Mouse (Mus musculus): Measurements from ENCODE around the gene Nckap5. TPM values are rescaled to one million over a fixed set of nuclear protein-coding genes. Genes with fewer than 3 reads are reported as not detected.

Nckap5 gene
- polyA plus RNA-seq, 1 experiment from 2014 or later = 22.1 TPM

DNA sequence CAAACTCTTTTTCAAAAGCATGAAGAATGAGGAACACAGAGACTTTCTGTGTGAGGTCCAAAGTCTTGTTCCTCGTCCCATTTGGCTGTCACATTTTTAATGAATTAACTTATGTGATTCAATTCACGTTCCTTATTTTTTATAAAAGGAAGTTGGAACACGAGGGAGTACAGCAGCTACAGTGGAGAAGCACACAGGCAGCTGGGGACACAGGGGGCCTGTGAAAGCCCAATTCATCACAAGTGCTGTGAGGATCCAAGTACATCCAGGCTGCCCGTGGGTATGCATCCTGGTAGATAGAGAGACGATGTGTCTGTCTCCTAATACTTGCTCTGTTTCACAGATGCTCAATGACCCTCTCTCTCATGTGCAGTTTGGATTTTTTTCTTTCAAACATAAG lies 576.2 kb downstream of the Nckap5 start:
- ATAC-seq = no peak
- Histone ChIP-seq H3K27me3 (no peaks in the 10 kb centered on the region), H3K27ac (no peak overlapping the region), H3K4me1 (no peaks in the 10 kb centered on the region), H3K4me3 (no peak overlapping the region), H3K36me3 (ENCODE audit: poor library complexity, severe bottlenecking) (0 out of 2 replicates have a peak, but pooled peaks cover 3% of the 10 kb centered on the region), H3K9me3 (replicated peaks) (no peaks in the 10 kb centered on the region), H3K4me2 (no peak overlapping the region), H3K9ac (no peak overlapping the region)
- whole genome bisulfite sequencing = 82% methylated on average over 5 of the region's 5 CpGs

DNA sequence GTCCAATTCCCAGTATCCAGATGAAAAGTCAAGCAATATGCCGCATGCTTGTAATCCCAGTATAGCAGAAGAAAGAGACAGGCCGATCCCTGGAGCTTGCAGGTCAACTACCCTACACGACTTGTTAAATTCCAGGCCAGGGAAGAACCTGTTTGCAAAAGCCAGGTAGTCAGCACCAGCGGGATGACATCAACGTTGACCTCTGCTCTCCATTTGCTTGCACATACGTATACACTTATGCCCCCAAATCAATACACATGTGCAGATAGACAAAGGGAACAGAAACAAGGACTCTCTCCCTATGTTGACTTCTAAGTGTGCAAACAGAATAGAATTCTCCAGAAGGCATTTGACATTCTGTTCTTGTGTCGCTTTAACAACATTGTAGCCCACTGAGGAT lies 576.7 kb downstream of the Nckap5 start:
- no peak overlapping the region for H3K27ac ChIP-seq
- no peak overlapping the region for H3K9ac ChIP-seq
- H3K36me3 ChIP-seq (ENCODE audit: poor library complexity, severe bottlenecking) = 0 out of 2 replicates have a peak, but pooled peaks cover 3% of the 10 kb centered on the region
- no peaks in the 10 kb centered on the region for H3K27me3 ChIP-seq
- H3K4me3 ChIP-seq = no peak overlapping the region
- no peak overlapping the region for H3K4me2 ChIP-seq
- no peaks in the 10 kb centered on the region for H3K9me3 ChIP-seq (replicated peaks)
- H3K4me1 ChIP-seq = no peaks in the 10 kb centered on the region
- no peak for ATAC-seq
- 96% methylated on average over 7 of the region's 7 CpGs for WGBS

DNA sequence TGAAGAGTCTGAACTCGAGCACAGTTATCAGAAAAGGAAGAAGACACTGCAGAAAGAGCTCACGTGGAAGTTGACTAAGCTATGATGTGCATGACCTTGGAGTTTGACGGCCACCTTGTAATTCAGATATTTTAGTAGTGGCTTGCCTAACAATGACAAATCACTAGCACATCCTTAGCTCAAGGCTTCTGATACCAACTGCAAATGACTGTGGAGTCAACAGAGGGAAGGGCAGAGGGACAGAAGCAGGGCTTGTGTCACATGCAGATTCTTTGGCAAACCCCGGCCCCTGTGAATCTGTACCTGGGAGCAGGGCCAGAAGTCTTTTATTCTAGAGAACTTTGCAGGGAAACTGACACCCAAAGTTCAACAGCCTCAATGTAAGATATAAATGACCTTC lies 597.4 kb downstream of the Nckap5 start:
- no peaks in the 10 kb centered on the region for H3K27me3 ChIP-seq
- no peak overlapping the region for H3K27ac ChIP-seq
- ATAC-seq = no peak
- 76% methylated on average over 4 of the region's 4 CpGs for WGBS
- no peaks in the 10 kb centered on the region for H3K9me3 ChIP-seq (replicated peaks)
- no peak overlapping the region for H3K9ac ChIP-seq
- no peaks in the 10 kb centered on the region for H3K36me3 ChIP-seq (ENCODE audit: poor library complexity, severe bottlenecking)
- H3K4me1 ChIP-seq = no peaks in the 10 kb centered on the region
- H3K4me2 ChIP-seq = no peak overlapping the region
- H3K4me3 ChIP-seq = no peak overlapping the region

DNA sequence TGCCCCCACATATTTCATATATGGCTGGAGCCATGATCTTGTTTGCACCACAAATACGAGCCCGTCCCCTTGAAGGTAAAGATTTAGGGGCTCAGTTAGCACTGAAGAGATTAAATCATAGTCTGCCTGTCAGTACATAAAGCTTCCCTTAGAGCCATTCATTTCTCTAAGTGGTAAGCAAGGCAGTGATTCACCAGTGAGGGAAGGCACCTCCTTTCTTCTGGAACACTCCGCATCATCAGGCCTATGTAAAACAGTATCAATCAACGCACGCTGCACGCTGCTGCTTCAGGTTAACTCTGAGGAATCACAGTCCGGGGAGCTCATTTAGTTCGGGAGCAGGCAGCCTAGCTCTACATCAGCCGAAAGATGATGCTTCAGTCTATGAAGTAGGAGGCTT lies 599.4 kb downstream of the Nckap5 start:
- no peaks in the 10 kb centered on the region for H3K4me1 ChIP-seq
- no peak overlapping the region for H3K4me3 ChIP-seq
- 80% methylated on average over 9 of the region's 9 CpGs for WGBS
- no peak overlapping the region for H3K27ac ChIP-seq
- ATAC-seq = no peak
- H3K27me3 ChIP-seq = no peaks in the 10 kb centered on the region
- H3K4me2 ChIP-seq = no peak overlapping the region
- no peak overlapping the region for H3K9ac ChIP-seq
- H3K36me3 ChIP-seq (ENCODE audit: poor library complexity, severe bottlenecking) = no peaks in the 10 kb centered on the region
- H3K9me3 ChIP-seq (replicated peaks) = no peaks in the 10 kb centered on the region

DNA sequence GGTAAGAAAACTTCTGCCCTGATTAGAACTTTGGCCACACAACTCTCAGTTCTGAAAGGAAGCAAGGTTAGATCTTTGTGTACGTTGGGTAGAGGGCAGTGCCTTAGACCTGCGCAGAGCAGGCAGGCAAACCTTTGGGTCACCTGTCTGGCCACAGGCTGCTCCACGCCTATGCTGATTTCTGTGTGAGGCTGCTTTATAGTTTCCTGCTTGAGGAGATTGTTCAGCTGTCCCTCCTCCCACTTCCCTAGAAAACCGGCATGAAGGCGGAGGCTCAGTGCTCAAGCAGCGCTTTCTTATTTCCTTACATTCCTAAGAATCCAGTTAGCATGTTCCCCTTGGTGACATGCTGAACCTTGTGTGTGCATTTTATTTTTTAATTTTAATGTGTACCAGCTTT lies 620.4 kb downstream of the Nckap5 start:
- no peak for ATAC-seq
- Histone ChIP-seq H3K4me1 (peaks cover 9% of the 10 kb centered on the region; the same call in 1 of the 2 replicates), H3K36me3 (ENCODE audit: poor library complexity, severe bottlenecking) (peaks cover 11% of the 10 kb centered on the region; the same call in 1 of the 2 replicates), H3K27me3 (no peaks in the 10 kb centered on the region), H3K27ac (no peak overlapping the region), H3K4me3 (no peak overlapping the region), H3K9me3 (replicated peaks) (no peaks in the 10 kb centered on the region), H3K4me2 (no peak overlapping the region), H3K9ac (no peak overlapping the region)
- WGBS = 84% methylated on average over 6 of the region's 6 CpGs

DNA sequence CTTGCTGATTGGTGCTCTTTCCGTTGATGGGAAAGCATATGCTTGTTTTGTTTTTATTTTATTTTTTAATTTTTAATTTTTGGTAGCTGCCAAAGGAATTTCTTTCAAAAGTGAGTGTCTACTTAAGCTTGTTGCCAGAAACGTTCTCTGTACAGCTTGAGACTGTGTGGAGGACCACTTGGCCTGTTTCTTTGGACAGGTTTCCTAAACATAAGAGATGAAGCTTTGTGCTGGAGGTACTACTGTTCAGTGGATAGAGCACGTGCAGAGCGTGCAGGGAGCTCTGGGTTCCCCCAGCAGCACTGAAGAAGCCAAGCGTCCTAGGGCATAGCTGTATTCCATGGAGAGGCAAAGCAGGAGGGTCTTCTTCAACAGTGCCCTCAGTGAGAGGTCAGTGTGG lies 620.9 kb downstream of the Nckap5 start:
- Histone ChIP-seq H3K36me3 (ENCODE audit: poor library complexity, severe bottlenecking) (peaks cover 6% of the 10 kb centered on the region; the same call in 1 of the 2 replicates), H3K9ac (no peak overlapping the region), H3K4me3 (no peak overlapping the region), H3K27ac (no peak overlapping the region), H3K27me3 (no peaks in the 10 kb centered on the region), H3K4me2 (no peak overlapping the region), H3K9me3 (replicated peaks) (no peaks in the 10 kb centered on the region), H3K4me1 (peaks cover 9% of the 10 kb centered on the region; the same call in 1 of the 2 replicates)
- no peak for ATAC-seq
- WGBS = 89% methylated on average over 5 of the region's 5 CpGs

DNA sequence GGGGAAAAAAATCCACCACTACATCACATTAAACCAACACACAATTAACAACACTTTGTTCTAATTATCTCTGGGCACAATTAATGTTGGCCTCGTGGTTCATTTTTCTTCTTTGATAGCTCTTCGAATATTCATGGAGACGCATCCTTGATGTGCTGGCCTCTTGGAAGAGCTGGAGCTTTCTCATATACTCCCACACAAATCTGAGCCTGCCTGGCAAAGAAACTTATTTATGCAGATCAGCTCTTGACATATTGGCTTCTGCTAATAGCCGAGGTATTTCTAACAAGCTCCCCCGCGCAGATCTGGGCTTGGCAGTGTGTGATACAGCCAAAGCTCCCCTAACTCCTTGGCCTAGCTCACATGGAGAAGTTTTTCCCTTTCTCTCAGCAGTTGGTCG lies 621.5 kb downstream of the Nckap5 start:
- WGBS = 55% methylated on average over 7 of the region's 7 CpGs
- Histone ChIP-seq H3K9ac (no peak overlapping the region), H3K4me2 (no peak overlapping the region), H3K27ac (no peak overlapping the region), H3K36me3 (ENCODE audit: poor library complexity, severe bottlenecking) (peaks cover 1% of the 10 kb centered on the region; the same call in 1 of the 2 replicates), H3K4me3 (no peak overlapping the region), H3K4me1 (peaks cover 9% of the 10 kb centered on the region; the same call in 1 of the 2 replicates), H3K27me3 (no peaks in the 10 kb centered on the region), H3K9me3 (replicated peaks) (no peaks in the 10 kb centered on the region)
- ATAC-seq = peak; percentile 48; the same call in 1 of the 2 replicates

DNA sequence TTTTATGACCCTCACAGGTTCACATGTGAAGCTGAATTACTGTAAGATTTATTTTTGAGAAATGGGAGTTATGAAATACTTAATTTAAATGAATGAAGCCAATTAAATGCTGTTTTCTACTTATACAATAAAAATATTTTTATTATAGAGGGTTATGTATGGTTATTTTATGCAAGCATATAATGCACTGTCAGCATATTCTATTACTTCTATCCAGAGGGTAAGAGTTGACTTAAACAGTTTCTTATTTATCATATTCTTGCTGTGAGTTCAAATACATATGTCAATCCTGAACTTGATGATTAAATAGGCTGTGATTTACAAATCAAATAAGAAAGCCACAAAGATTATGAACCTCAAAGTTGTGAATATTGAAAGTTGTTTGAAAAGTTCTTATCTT lies 633.7 kb downstream of the Nckap5 start:
- no peaks in the 10 kb centered on the region for H3K9me3 ChIP-seq (replicated peaks)
- H3K27me3 ChIP-seq = no peaks in the 10 kb centered on the region
- no peak overlapping the region for H3K4me2 ChIP-seq
- H3K27ac ChIP-seq = no peak overlapping the region
- no peak for ATAC-seq
- H3K9ac ChIP-seq = no peak overlapping the region
- no peak overlapping the region for H3K4me3 ChIP-seq
- no peaks in the 10 kb centered on the region for H3K36me3 ChIP-seq (ENCODE audit: poor library complexity, severe bottlenecking)
- no peaks in the 10 kb centered on the region for H3K4me1 ChIP-seq

DNA sequence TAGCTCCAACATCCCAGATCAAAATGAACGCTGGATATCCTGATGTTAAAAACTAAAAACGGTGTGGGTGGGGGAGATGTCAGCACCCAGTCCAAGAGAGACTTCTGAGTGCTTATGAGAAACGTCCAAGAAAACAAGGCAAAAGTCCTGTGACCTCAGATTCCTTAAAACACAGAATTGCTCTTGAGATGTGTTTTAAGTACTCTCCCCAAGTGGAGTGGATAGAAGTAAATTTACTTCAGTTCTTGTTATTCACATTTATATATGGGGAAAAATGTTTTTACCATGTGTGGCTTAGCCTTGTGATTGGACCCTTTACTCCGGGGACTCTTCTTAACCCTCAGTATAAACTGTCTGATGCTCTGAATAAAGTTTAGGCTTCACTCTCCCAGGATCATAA lies 640.2 kb downstream of the Nckap5 start:
- ATAC-seq = no peak
- no peaks in the 10 kb centered on the region for H3K27me3 ChIP-seq
- H3K9ac ChIP-seq = no peak overlapping the region
- WGBS = 89% methylated on average over 4 of the region's 4 CpGs
- H3K36me3 ChIP-seq (ENCODE audit: poor library complexity, severe bottlenecking) = no peaks in the 10 kb centered on the region
- H3K4me1 ChIP-seq = no peaks in the 10 kb centered on the region
- H3K27ac ChIP-seq = no peak overlapping the region
- no peaks in the 10 kb centered on the region for H3K9me3 ChIP-seq (replicated peaks)
- H3K4me3 ChIP-seq = no peak overlapping the region
- H3K4me2 ChIP-seq = no peak overlapping the region

DNA sequence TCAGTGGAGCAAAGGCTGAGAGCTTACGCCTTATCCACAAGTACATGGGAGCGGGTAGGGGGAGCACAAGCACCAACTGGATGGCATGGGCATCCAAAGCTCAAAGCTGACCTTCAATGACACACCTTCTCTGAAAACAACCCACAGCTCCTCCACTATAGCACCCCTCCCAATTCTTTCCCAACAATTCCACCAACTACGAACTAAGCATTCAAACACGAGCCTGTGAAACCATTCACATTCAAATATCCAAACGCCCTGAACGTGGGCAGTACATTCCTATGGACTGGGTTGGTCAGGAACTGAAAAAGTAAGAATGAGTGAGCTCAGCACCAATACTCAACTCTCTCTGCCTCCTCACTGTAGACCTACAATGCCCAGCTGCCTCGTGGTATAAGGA lies 646.8 kb downstream of the Nckap5 start:
- Histone ChIP-seq H3K4me1 (no peaks in the 10 kb centered on the region), H3K36me3 (ENCODE audit: poor library complexity, severe bottlenecking) (no peaks in the 10 kb centered on the region), H3K27ac (no peak overlapping the region), H3K9me3 (replicated peaks) (no peaks in the 10 kb centered on the region), H3K4me2 (no peak overlapping the region), H3K4me3 (no peak overlapping the region), H3K9ac (no peak overlapping the region), H3K27me3 (no peaks in the 10 kb centered on the region)
- no peak for ATAC-seq
- WGBS = 88% methylated on average over 7 of the region's 7 CpGs

DNA sequence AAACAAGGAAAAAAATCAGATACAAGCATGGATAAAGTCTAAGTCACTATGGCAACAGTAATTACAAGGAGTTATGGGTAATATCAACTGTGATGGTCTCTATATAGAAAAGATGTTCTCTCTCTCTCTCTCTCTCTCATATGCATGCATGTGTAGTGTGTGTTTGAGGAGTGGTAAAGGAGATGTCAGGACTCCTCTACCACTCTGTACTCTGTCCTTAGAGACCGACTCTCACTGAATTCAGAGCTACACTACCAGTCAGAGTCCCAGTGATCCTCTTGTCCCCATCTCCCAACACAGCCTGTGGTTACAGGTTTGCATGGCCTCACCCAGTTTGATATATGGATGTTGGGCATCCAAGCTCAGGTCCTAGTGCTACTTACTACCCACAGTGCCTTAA lies 662.0 kb downstream of the Nckap5 start:
- H3K36me3 ChIP-seq (ENCODE audit: poor library complexity, severe bottlenecking) = no peaks in the 10 kb centered on the region
- H3K9ac ChIP-seq = no peak overlapping the region
- no peak overlapping the region for H3K4me3 ChIP-seq
- H3K4me1 ChIP-seq = peaks cover 25% of the 10 kb centered on the region
- 50% methylated on average over 1 of the region's 1 CpGs for WGBS
- H3K4me2 ChIP-seq = no peak overlapping the region
- no peaks in the 10 kb centered on the region for H3K9me3 ChIP-seq (replicated peaks)
- H3K27ac ChIP-seq = peak overlapping the region; percentile 40
- peak; percentile 46 for ATAC-seq
- H3K27me3 ChIP-seq = no peaks in the 10 kb centered on the region

DNA sequence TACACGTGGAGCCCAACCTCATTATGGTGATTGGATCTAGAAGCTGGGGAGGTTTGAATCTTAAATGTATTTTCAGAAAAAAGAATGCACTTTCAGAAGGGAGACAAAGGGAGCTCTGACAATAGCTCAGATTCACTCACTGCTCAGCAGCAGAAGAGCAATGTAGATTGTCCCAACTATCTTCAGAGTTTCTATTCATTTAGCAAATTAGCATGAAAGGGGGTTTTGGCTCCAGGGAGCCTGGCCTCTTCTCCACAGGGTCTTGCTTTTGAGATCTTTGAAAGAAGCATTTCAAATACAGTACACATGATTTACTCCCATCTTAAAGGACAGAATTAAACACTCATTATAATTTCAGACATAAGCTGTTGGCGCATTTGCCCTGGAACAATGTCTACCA lies 662.5 kb downstream of the Nckap5 start:
- Histone ChIP-seq H3K9ac (no peak overlapping the region), H3K4me2 (no peak overlapping the region), H3K4me1 (peaks cover 25% of the 10 kb centered on the region), H3K36me3 (ENCODE audit: poor library complexity, severe bottlenecking) (no peaks in the 10 kb centered on the region), H3K4me3 (no peak overlapping the region), H3K27me3 (no peaks in the 10 kb centered on the region), H3K9me3 (replicated peaks) (no peaks in the 10 kb centered on the region), H3K27ac (peak overlapping the region; percentile 49)
- 4% methylated on average over 2 of the region's 2 CpGs for WGBS
- peak; percentile 63 for ATAC-seq

DNA sequence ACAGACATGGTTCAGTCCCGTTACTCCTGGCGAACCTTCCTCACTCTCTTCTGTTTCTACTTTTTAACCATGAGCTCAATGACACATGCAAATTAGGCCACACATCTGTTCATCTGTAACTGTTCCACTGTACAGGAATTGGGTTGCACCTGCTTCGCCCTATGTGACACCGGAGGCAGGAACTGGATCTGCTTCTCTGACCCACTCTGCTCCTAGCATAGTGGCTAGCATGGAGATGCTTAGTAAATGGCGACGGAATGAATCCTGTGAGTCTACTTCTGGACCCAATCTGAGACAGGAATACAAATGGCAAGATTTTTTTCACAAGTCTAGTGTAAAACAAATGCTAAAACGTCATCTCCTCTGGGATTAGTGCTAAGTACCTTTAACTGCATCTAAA lies 663.1 kb downstream of the Nckap5 start:
- ATAC-seq = peak; percentile 22; the same call in 1 of the 2 replicates

More for the DNA sequence above, 663.1 kb downstream of the Nckap5 start:
- 39% methylated on average over 7 of the region's 7 CpGs for WGBS
- Histone ChIP-seq H3K4me2 (no peak overlapping the region), H3K27ac (peak overlapping the region; percentile 49; the same call in 1 of the 2 replicates), H3K9me3 (replicated peaks) (no peaks in the 10 kb centered on the region), H3K36me3 (ENCODE audit: poor library complexity, severe bottlenecking) (no peaks in the 10 kb centered on the region), H3K27me3 (no peaks in the 10 kb centered on the region), H3K9ac (no peak overlapping the region), H3K4me1 (peaks cover 25% of the 10 kb centered on the region), H3K4me3 (no peak overlapping the region)

All from forebrain, embryonic 13.5 days (tissue).